Mouse (Mus musculus) 3134 (cell line): Measurements from ENCODE around the gene S1pr2.
A peak's percentile ranks its signal among the peaks of the same experiment; 100 is the strongest.

ENCODE experiments used
- DNase-seq: peaks from one replicate; pipeline ENCODE4 v3.0.0-alpha.2; 2011; ENCODE audit warnings: low spot score; ENCODE audit not compliant: insufficient read length; ENCODE audit errors: extremely low read depth

S1pr2 gene

GRCm38 (mm10) chr9:20972141-20972992, 4.2 kb downstream of the S1pr2 start:
- peak; percentile 83 for DNase-seq

DNA sequence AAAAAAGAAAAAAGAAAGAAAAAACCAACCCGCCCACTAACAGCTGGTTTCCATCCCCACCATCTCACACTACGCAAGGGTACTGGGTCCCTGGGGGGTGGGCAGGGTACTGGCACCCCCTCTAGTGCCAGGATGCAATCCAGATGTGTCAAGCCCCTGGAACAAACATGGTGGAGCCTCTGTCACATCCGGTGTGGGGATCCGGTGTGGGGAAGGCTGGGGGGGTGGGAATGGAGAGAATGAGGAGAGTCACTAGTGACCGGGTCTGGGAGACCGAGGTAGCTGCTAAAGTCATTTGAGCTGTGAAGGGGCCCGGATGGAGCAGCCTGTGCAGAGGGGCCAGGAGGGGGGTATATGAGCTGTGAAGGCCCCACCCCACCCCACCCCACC, 4.8 kb downstream of the S1pr2 start:
- DNase-seq: no peak

DNA sequence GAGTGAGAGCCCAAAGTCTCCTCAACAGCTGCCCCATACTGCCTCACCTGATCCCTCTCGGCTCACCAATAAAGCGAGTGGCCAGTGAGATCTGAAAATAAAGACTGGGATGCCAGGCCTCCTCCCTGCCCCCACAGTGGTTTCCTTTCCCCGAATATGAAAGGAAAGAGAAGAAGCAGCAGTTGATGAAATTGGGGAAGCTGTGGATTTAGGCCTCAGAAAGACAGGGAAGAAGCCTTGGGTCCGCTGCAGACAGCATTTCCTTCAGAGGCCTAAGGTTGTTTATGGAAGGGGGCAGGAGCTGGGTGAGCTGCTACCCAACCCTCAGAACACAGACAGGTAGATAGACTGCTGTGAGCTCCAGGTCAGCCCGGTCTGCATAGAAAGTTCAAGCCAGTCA, 9.8 kb downstream of the S1pr2 start:
- no peak for DNase-seq

- DNase-seq: no peak
These were observed 10.6 kb downstream of the S1pr2 start for GRCm38 (mm10) chr9:20966008-20966407.

GRCm38 (mm10) chr9:20965606-20966005, 11.0 kb downstream of the S1pr2 start:
- DNase-seq: no peak

DNA sequence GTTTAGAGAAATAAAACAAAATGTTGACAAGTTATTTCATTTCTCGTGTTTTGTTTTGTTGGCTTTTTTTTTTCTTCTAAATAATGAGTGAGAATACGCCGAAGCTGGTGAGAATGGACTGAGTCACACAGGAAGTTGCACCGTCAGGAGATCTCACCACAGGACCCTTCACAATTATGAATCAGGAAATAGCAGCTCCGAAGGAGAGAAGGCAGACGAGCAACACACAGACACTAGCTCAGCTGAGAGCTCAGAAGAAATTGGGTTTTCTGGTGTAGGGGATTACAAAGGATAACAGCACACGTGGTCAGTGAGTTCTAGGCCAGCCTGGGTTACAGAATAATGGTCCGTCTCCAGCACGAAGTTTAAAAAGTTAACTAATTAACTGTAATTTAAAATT, 15.0 kb downstream of the S1pr2 start:
- DNase-seq: no peak

DNA sequence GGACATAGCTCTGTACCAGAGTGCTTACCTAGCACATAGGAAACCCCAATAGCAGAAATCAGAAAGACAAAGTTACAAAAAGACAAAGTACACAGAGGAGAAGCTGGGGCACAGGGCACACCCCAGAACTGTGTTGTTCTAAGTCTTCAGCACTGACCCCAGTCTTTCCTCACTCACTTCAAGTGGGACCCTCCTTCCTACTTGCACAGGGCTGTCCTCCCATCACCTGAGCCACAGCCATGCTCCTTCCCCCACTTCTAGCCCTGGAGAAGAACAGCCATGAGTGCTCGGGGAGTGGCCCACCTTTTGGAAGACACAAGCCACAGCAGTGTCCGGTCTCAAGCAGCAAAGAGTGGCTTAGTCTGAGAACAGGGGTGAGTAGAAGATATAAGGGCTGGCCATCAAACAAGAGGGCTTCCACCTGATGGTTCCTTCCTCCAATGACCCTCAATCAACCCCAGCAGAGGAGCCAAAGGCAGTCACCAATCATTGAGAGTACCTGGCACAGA, 17.1 kb downstream of the S1pr2 start, which contains the start of gene Dnmt1:
Gene Dnmt1, minus strand, starts transcription at position 459 of the 509 bp plus-strand sequence.
- no peak for DNase-seq

GRCm38 (mm10) chr9:20956989-20957388, 19.6 kb downstream of the S1pr2 start:
- no peak for DNase-seq

DNA sequence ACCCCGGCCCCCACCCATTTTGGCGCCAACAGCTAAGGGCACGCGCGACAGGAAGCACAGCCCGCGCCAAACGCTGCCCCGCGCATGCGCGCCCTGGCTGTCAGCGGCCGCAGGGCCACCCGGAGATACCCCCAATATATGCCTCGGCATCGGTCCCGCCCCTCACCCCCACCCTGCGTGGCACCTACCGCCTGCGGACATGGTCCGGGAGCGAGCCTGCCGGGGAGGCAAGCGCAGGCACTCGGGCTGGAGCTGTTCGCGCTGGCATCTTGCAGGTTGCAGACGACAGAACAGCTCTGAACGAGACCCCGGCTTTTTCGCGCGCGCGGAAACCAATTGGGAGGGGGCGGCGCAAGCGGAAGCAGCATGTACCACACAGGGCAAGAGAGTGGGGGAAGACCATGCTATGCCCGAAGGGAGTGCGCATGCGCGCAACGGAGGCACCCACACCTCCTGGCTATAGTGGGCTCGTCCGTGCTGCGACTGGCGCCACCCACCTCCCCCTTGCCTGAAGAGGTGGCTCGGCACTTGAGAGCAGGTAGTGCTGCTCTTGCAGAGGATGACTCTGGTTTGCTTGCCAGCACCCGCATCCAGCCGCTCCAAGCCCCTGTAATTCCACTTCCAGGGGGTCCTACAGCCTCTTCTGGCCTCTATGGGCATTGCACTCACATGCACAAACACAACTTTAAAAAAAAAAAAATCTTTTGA, 23.9 kb downstream of the S1pr2 start:
- peak; percentile 95 for DNase-seq

GRCm38 (mm10) chr9:20951966-20952519, 24.5 kb downstream of the S1pr2 start:
- DNase-seq: no peak

DNA sequence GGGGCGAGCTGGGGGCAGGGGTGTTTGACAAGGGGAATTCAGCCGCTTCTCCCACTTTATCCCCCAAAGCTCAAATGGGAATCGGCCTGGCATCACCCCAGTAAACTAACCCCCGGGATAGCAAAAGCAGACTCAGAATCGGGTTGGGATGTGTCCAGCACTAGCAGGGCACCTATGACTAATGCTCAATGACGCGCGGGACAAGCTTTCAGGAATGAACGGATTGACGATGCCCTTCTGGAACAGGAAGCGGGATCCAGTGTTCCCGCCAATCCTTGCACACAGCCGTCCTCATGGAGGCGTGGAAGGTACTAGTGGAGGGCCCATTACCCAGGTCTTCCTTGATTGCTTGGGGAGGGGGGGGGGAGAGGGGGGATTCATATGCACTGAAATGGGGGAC, 25.1 kb downstream of the S1pr2 start:
- peak; percentile 76 for DNase-seq

DNA sequence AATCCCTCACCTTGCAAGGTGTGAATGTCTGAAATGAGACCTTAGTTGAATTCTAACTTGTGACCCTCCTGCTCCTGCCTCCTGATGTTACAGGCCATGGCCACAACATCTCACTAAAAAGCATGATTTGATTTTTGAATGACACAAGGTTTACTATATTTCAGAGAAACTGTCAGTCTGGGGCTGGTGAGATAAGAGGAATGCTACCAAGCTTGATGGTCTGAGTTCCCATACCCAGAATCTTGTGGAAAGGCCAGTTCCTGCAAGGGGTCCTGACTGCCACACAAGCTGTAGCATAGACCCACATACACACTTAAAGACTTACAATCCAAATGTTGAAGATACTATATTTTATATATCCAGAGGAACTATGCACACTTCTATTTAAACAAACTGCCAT, 26.2 kb downstream of the S1pr2 start:
- DNase-seq: no peak

GRCm38 (mm10) chr9:20946066-20946880, 30.3 kb downstream of the S1pr2 start:
- peak; percentile 43 for DNase-seq

DNA sequence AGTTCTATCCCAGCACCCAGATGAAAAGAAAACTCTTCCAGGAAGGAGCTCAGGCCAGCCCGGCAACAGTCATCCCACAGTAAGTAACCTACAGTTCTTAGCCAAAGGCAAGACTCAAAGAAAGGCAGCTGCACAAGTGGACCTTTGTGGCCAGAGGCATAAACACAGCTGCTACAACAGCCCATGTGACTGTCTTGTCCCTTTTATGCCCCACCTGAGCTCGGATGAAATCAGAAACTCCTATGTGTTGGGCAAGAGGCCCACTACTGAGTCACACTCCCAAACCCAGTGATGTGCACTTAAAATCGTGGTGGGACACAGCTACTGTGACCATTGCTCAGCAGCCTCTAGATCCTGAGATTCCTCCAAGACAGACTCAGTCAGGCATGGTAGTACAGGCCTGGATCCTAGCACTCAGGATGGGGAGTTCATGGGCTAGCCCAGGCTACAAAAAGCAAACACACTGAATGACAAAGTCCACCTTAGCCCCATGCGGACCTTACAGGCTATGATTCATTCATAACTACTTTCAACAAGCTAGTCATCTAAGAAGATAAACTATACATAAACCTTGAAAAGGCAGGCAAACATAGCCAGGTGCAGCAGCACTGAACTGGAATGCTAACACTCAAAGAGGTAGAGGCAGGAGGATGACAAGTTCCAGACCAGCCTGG, 31.7 kb downstream of the S1pr2 start:
- DNase-seq: peak; percentile 58

DNA sequence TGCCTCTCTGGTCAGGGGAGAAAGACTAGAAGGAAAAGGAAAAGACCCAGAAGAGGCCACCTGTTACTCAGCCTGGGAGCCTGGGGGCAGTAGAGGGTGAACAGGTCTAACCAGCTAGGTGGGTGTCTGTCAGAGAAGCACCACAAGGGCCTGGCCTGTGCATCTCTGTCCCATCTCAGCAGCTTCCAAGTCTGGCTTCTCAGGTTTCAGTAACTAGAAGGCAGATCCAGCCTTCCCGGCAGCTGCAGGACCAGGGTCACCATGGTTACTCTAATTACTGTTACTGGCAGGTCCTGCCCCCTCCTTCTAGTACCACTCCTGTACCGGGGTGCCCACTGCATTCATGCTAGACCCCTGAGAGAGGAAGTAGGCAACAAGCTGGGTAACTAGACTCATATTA, 32.7 kb downstream of the S1pr2 start:
- no peak for DNase-seq

GRCm38 (mm10) chr9:20943396-20943795, 33.2 kb downstream of the S1pr2 start:
- DNase-seq: peak; percentile 74

DNA sequence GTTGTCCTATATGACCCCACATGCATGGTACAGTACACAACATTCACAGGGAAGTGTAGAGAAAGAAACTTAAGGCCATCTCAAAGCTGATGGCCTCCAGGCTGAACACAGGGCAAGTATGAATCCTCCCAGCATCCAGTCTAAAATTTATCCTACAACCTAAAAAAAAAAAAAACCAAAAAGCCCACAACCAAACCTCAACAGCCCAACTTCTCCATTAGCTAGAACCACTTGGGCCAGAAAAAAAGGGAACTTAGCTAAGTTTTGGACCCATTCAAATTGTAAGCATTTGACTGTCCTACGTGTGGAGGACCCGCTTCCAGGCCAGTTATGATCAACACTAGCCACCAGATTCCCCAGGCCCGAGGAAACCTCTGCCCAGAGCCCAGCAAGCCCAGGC, 53.3 kb downstream of the S1pr2 start:
- DNase-seq: no peak

DNA sequence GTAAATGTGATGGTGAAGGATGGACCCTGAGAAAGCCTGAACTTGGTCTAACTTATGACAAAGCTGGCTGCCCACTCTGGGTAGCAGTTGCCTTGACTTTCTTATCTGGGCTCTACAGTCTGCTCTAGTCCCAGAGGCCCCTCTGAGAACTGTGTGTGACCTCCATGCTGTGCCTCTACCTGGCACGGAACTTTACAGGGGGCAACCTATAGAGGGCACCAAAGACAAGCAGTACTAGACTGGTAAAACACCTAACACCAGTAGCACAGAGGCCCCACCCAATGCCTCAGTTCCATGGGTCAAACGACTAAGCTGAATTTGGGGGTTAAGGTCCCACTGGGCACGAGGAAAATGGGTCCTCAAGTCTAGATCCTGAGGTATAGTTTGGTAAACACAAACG, 60.4 kb downstream of the S1pr2 start:
- no peak for DNase-seq
